8 mouse cellular contexts compared by ENCODE assay signal in the genomic region with DNA sequence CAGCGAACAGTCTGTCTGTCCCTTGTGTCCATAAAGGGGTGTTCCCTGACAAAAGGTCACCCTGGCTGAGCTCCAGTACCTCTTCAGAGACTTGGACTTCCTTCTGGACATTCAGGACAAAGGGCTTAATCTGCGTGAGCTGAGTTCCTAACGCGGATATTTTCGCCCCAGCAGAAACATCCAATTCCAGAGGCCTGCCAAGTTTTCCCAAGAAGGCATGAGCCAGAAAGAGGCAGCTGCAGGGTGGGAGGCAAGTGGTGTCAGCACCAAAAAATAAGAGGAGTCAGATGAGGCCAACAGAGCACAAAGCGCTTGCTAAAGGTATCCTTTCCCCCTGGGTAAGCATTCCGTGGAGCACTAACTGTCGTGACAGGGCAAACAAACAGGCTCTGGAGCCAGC.
DNase-seq lines count a peak whose midpoint lies in the region; ATAC-seq and TF ChIP-seq lines count a peak whose summit lies in the region.

No protein-coding gene starts in this region.

- H3K4me1 ChIP-seq in neural tube, embryonic 15.5 days = peaks cover 27% of the 10 kb centered on the region
- peaks cover 3% of the 10 kb centered on the region; the same call in 1 of the 2 replicates for H3K4me1 ChIP-seq in thymus, adult 2 months (replicated peaks; ENCODE audit: control insufficient read depth, insufficient read depth, low read length)

- H3K4me2 ChIP-seq in neural tube, embryonic 15.5 days = no peak overlapping the region

- WGBS in neural tube, embryonic 15.5 days = 35% methylated on average over 8 of the region's 8 CpGs
- WGBS in thymus, adult 2 months = 96% methylated on average over 8 of the region's 8 CpGs

- peak; percentile 32 to 67 for DNase-seq in adrenal gland, adult 18-20 months (ENCODE audit: low spot score in 2 of 2)
- peak; percentile 53 to 57 for DNase-seq in cerebellum, postnatal 14 days
- peak; percentile 67 to 86 for DNase-seq in gastrocnemius, postnatal 36 days
- DNase-seq in kidney, adult 11 months = peak; percentile 93
- peak; percentile 77 to 87 for DNase-seq in left cerebral cortex, postnatal 14 days (ENCODE audit: low spot score in 2 of 2)
- peak; percentile 34 for DNase-seq in urinary bladder, adult 2 months (ENCODE audit: low spot score)
- no peak for DNase-seq in thymus, adult 2 months

- TF ChIP-seq CTCF in thymus, adult 2 months (IDR thresholded peaks at IDR 0.05; ENCODE audit: borderline replicate concordance, control insufficient read depth, extremely low read depth, insufficient read depth, low read length, poor library complexity) = no peak

- no peak overlapping the region for H3K9ac ChIP-seq in neural tube, embryonic 15.5 days (replicated peaks)

- no peak for TF ChIP-seq POLR2A in thymus, adult 2 months (IDR thresholded peaks at IDR 0.05; ENCODE audit: control insufficient read depth, extremely low read depth, insufficient read depth, low read length, poor library complexity)

- intact Hi-C loops in gastrocnemius, postnatal 36 days (cut with DNase I) = no loop called here
- intact Hi-C loops in left cerebral cortex, postnatal 14 days (cut with DNase I) = loop anchor here (5.0 kb wide), 2 partner anchors 53 to 312 kb away; no protein-coding TSS in a partner anchor

- peak overlapping the region; percentile 68 for H3K27ac ChIP-seq in neural tube, embryonic 15.5 days (replicated peaks)
- no peak overlapping the region for H3K27ac ChIP-seq in thymus, adult 2 months (ENCODE audit: control insufficient read depth, insufficient read depth, low read length)

- H3K36me3 ChIP-seq in neural tube, embryonic 15.5 days = no peaks in the 10 kb centered on the region
- no peaks in the 10 kb centered on the region for H3K36me3 ChIP-seq in thymus, adult 2 months (ENCODE audit: control insufficient read depth, insufficient read depth, low read length)

- no peaks in the 10 kb centered on the region for H3K27me3 ChIP-seq in neural tube, embryonic 15.5 days (replicated peaks)
- H3K27me3 ChIP-seq in thymus, adult 2 months (ENCODE audit: control insufficient read depth, insufficient read depth, low read length) = no peaks in the 10 kb centered on the region

- no peak overlapping the region for H3K4me3 ChIP-seq in neural tube, embryonic 15.5 days (replicated peaks)
- no peak overlapping the region for H3K4me3 ChIP-seq in thymus, adult 2 months (ENCODE audit: control insufficient read depth, insufficient read depth, low read length)

- no peaks in the 10 kb centered on the region for H3K9me3 ChIP-seq in neural tube, embryonic 15.5 days (replicated peaks)

- peak; percentile 48; the same call in 1 of the 2 replicates for ATAC-seq in neural tube, embryonic 15.5 days (ENCODE audit: low FRiP score)
